Mouse (Mus musculus) ES-CJ7 (cell line): ENCODE measurements at regions not wholly inside any gene's neighbourhood (a gene's known extent, or its start where the extent isn't known, plus 50 kb on each side); places are given as distances from the start of the nearest gene placed in this dataset.

ENCODE experiments used
- DNase-seq: peaks from one replicate; pipeline ENCODE4 v3.0.0; 2011; ENCODE audit warnings: low read depth, low spot score

DNA sequence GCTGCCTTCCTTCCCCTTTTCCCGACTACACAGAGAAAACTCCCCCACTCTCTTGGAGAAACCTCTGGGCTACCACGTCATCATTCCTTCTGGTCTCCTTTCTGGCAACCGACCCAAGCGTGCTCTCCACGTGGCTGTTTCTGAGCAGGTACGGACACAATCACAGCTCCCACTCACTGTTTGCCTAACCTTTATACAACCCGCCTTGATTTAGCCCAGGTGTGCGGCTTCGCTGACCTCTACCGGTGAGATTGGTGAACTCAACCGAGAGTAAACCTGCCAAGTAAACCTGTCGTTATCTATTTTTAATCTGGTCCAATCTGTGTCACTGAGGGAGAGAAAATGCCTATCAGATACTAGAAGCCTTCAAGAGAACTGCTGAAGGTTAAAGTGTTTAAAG, 142.7 kb upstream of the Gnai1 start:
- peak; percentile 14 for DNase-seq

DNA sequence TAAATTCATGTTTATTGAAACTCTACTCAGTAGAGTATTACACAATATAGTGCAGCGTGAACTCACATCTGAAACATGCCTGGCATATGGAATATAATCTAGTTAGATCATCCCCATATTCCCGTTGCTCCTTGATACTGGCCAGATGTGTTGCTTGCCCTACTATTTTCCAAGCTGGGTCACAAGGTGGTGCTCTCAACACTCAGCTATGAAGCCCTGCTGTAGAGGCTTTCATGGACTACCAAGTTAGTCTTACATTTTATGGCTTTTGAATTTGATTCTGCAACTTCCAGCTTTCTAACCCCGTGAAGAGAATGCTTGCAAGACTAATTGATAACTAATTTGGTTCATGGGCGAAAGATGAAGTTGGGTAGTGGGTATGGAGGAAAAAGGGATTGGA, 134.2 kb upstream of the Gnai1 start:
- DNase-seq: peak; percentile 55

DNA sequence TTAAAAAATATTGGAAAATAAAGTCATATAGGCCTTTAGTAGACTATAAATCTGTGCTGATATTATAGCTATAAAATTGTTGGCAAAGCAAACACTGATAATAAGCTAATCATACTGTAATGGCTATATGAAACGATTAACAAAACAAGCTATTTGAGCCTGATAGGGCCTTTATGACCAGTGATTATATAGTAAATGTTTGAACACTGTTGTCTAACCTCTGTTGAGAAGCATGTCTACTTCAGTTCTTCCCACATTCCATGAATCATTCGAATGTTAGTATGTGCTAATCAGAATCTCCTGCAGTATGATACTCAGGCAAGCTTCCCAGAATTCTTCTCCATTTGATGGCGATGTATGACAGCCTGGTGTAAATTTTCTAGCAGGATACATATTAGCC, 129.6 kb upstream of the Gnai1 start:
- DNase-seq: no peak

DNA sequence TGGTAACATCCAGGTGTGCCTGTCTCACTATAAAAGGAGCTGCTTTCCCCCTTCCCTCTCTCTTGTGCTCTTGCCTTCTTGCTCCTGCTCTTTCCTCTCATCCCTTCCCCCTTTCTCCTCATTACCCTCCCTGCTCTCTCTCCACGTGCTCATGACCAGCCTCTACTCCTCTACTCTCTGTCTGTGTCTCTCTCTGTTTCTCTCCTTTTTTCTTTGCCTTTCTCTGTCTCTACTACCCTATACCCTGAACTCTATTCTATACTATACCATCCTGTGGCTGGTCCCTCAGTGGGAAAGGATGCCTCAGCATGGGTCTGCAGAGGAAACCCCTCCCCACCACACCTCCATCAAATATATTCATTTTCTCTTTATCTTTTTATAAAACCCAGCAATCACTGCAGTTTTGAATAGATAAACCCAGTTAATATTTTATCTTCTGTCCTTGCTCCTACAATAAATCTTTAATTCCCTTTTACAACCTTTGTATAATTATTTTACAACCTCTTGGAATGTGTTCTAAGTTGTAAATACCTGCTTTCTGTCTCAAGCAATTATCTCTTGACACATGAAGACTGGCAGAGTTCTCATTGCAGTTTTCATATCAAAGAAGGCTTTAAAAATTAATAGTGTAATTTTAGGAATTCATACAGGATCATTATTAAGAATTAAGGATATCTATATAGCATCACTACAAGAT, 127.1 kb upstream of the Gnai1 start:
- no peak for DNase-seq

DNA sequence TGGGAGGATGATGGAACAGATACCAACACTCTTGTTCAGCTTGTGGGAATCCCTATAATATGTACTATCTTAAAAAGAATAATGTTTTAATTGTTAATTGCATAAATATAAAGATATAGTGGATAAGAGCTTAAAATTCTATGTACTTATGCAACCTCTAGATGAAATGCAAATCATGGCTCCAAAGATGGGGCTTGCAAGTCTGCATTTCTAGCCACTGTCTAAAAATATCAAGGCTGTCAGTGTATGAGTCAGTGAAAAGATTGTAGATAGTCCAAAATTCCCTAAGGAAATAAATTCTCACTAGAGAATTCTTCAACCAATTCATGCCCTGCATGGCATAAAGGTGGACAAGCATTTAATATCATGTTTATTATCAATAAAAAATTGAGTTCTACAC, 124.2 kb upstream of the Gnai1 start:
- no peak for DNase-seq

DNA sequence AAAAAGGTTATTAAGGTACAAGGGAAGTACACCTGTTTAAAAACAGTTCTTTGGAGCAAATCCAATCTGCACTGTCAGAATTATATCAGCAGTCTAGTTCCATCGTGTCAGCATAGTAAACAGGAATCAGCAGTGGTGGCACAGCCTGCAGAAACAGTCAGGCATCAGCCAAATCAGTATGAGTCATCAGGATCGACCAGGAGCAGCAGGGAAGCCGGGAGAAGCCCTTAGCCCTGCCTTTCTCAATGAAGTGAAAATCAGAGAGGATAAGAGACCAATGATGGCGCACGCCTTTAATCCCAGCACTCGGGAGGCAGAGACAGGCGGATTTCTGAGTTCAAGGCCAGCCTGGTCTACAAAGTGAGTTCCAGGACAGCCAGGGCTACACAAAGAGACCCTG, 118.3 kb upstream of the Gnai1 start:
- DNase-seq: peak; percentile 7

DNA sequence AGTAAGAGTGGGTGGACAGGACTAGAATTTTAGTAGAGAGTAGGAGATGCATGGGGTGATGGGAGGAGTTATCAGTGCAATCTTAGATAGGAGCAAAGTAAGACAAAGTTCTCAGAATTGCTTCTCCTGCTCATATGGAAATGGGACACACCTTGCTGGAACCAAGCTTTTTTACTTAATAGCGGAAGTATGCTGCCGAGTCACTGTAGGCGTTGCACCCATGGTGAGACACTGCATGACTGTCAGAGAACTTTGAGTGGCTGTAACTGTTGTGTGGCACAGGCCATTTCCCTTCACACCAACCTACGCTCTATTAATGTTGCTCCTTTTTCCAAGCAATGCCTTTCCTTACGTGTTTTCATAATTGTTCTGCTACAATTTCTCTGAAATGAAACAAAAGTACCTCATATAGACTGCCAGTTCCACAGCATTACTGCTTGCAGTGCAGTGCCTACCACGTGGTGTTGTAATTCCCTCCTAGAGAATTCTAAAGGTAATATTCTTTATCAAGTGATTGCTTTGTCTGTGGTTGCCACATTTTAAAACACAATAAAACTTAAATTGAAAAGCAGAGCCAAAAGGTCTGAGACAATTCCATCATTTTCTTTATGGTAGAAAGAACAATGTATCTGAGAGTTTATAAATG, 117.3 kb upstream of the Gnai1 start:
- DNase-seq: peak; percentile 8

DNA sequence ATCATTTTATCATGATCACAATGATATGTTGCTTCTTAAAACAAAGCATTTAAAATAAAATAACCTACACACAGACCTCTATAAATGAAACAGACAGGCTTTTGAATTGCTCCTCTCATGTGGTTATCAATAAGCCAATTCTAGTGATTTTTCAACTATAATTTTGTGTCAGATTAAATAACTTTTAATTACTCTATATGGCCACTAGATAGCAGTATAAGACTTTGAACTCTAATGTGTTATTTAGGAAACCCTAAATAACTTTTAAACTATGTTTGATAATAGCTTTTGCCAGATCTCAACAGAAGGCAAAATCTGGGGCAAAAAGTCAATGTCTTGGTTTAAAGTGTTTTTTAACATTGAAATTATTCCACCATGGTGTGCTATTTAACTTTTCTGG, 112.0 kb upstream of the Gnai1 start:
- no peak for DNase-seq

DNA sequence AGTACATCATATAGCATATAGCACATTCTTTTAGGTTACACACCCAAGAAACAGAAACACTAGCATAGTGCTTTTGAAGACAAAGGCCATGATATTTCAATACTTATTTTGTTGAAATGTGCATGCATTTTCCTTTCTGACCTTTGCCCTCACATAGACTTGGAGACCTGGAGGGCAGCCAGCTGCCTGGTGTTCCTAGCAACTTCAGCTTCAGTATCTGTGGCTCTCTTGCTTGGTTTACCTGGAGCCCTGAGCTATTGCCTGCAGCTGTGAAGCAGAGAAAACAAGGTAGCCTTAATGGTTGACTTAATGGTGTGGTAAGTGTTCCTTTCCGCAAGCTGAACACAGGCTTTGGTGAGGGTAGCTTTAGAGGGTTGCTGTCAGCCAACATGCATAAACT, 97.6 kb upstream of the Gnai1 start:
- DNase-seq: no peak

DNA sequence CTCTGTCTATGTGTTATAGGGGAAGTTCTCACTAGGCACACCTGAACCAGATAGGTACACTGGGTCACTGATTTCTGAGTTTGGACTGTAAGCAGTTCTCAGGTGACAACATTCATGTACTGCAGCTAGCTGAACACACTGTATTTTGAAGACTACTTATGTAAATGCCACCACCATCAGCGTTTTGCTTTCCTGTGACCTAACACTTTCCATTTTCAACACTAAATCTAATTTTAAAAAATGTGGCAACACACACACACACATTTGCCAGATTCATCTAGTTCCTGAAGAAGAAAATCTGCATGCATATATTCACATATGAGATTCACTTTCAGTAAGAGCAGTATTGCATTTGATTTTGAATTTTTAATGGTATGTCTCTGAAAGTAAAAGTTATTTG, 96.0 kb upstream of the Gnai1 start:
- DNase-seq: no peak

DNA sequence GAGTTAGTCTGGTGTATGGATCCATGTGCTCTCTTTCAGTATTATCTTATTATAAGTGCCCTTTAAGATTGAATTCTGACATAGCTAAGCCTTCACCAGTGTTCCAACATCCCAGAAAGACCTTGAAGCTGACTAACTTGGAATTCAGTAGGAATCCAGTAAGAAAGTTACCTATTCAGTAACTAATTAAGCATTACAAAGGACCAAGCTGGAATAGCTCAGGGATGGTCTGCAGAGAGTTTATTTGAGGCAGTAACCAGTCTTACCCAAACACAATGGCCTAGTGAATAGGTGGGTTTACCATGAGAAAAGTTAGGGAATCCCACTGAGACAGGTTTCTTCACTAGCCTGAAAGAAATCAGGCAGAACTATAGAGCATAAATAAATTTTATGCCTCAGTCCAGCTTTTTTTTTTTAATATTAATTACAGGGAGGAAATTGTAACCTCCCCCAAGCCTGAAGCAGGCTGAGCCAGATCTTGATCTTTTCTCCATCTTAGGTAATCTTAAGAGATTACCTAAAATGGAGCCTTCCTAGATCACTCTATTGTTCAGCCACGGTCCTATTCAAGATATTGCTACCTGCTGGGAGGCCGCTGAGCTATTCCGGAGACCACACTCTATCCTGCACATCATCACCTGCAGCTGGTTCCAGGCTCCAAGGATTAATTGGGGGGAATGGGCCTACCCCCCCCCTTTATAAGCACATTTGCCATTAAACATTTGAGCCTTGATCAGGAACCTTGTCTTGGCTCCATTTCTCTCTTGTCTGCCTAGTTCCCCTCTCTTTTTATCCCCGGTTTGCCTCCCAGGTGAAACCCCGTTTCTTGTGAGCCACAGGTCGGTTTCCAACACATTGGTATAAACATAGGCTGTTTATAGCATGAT, 93.0 kb upstream of the Gnai1 start:
- DNase-seq: peak; percentile 84

DNA sequence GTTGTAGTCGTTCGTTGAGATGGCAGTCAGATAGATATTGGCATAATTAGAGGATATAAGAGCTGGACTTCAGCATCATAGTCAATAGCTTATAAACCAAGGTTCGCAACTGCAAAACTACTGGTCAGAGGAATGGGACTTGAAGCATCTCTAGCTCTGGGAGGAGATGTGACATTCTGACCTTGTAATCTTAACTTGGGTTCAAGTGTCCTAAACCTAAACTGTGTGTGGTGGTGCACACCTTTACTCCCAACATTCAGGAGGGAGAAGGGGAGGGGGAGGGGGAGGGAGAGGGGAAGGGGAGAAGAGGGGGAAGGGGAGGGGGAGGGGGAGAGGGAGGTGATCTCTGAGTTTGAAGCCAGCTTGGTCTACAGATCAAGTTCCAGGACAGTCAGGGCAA, 89.1 kb upstream of the Gnai1 start:
- DNase-seq: peak; percentile 70

DNA sequence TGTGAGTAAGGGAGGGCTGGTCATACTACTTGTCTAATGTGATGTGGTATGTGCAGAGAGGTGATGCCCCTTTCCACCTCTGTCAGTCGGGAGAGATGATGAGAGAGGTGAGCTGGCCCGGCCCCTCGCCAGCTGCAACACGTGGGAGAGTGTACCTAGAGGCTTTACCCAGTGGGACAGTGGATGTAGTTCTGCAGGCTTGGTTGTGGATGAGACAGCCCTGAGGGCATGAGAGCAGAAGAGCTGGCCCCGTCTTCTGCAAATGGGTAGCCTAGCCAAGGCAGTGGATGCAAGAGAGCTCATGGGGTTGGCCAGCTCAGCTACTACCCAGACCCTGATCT, 88.1 kb upstream of the Gnai1 start:
- no peak for DNase-seq

DNA sequence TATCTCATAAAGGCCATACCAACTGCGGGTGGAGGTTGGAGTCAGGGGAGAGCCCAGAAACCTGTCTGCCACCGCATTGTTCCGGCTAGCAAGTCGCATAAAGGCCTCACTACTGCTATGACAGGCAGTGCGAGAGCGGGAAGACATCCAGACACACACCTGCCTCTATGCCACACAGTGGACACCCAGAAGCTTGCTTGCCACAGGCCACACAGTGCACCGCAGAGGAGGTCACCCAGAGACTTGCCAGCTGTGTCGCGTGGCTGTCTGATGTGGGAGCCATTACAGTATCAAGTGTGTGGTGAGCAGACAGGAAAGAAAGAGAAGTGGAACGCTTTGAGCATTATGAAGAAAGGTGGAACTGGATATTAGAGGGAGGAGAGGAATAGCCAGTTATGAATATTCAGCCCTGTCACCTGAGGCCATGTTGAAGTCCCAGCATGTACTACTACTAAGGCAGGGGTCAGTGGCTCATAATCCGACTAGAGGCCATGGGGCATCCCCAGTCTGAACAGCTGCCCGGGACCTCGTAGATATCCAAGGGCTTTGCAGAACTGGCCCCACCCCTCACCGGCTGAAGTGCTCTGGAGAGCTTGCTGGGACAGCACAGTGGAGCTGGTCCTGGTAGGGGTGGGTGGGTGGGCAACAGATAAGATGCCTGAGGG, 87.6 kb upstream of the Gnai1 start:
- DNase-seq: no peak

DNA sequence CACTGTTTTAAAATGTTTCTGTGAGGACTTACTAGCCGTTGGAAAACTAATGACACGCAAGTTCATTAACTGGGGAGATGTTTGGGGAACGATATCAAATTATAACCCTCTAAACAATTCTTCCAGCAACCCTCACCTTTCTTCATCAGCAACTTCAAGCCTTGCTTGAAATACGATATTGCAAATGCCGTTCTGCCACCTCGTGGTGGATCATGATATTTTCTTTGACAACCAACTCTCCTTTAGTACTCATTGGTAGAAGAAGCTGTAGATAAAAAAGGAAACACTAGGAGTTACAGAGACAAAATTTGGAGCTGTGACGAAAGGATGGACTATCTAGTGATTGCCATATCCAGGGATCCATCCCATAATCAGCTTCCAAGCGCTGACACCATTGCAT, 85.8 kb upstream of the Gnai1 start:
- peak; percentile 91 for DNase-seq

DNA sequence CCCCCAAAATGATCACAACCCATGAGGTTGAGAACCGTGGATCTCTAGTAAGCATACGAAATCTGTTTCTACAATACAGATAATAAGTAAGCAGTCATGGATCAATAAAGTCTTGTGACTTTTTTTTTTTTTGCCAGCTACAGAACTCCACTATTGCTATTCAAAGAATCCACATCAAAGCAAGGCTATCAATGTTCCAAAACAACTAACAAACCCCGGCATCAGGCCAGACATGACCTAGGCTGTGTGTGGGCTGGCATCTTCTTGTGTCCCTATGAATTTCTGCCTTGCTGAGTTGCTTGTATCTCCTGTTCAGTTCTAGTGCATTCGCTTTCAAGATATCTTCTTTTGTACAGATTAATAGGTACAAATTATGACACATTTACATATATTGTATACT, 79.8 kb upstream of the Gnai1 start:
- DNase-seq: no peak

DNA sequence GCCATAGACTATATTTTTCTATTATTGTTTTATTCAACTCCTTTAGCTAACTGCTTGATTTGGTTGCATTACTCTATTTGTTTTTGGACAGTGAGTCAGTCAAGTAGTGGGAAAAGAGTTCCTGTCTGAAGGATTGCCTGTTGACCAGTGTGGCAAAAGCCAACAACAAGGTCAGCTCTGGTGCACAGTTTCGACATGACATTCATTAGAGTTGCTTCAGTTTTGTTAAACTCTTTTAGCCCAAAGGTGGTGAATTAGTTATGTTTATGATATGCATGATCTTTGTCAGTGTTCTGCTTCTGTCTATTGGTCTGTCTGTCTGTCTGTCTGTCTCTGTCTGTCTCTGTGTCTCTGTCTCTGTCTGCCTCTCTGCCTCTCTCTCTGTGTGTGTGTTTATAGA, 79.1 kb upstream of the Gnai1 start:
- DNase-seq: no peak

DNA sequence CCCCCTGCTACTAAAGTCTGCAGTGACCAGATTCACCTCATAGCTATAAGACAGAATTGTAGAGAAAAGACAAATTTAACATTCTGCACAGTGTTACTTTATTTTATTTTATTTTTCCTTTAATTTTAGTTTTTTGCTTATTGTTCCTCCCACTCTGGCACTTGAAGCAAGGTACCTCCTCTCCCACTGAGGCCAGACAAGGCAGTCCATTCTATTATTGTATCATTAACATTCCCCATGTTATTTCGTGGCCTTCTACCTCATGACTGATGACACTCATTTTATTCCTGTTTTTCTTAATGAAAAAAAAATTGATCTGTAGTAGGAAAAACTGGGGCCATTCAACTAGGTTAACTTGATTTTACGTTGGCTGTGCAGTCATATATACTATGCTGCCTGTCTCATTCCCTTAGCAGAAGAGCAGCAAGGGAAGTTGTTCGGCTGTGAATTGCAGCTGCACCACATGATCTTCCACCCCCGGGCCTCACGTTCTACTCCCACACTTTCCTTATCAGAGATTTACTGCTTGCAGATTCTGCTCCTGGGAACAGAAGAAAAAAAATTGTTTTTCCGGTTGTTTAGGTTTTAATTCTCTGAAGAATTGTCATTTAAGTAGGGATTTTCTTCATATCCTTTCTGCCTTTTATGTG, 76.1 kb upstream of the Gnai1 start:
- no peak for DNase-seq

DNA sequence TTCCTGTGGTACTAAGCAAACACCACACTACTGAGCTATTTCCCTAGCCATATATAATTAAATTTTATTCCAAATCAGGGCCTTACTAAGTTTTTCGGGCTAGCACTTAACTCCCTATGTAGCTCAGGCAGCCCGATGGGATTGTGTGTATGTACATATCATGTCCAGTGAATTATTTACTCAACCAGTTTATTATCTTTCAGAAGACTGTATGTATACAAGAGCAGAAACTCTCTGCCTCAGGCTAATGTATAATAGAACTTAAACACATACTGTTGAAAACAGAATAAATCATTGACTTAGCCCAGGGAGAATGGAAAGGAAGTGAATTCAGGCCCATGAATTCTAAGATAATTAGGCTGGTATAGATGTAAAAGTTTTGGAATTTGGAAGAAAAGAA, 74.1 kb upstream of the Gnai1 start:
- no peak for DNase-seq

DNA sequence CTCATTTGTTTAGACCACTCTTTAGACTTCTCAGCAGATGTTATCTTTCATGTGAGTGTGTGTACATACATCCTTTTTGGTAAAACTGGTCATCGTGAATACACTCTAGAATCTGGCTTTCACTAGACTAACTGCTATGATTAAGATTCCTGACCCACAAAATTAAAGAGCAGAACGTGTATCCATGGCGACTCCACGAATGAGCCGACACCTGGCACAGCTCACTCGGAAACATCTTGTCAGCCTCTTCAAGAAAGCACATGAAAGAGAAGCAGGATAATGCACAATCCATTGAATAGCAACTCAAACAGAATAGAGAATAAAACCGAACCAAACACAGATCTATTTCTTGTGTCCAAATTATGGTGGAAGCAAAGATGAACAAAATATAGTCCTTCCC, 73.1 kb upstream of the Gnai1 start:
- no peak for DNase-seq

DNA sequence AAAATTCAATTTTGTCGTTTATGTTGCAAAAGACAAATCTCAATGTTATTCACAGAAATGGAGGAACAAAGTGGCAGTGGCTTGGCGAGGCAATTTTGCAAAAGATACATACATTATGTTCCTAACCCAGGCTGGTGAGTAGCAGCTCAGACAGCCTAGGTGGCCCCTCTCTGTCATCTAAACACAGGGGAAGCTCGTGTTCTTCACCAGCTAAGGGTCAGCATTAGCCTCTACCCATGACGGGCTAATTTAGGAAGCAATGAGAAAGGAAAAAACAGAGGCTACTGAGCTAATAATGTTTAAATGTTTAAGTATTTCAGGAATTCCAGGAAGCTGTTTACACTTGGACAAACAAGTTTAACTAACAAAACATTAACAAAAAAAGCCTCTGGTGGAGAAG, 64.9 kb upstream of the Gnai1 start:
- no peak for DNase-seq

DNA sequence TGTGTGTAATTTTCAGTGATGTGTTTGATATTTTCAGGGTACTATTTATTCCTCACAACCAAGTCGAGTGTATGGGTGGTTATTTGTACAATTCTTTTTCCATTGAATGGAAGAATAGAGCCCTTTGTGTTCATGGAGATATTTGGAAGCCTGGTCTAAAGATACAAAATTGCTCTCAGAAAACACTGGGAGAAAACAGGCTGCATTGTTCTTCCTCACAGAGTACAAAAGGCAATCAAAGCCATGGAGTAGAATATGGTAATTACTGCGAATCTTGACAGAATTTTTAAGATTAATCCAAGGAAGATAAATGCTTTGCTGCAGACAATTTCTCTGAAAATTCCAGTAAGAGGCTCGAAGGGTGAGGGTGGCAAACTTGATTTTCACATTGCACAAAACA, 54.7 kb upstream of the Gnai1 start:
- no peak for DNase-seq
